Mouse (Mus musculus) hindbrain, embryonic 14.5 days (tissue): Measurements from ENCODE around the gene Xrcc3. TPM values are rescaled to one million over a fixed set of nuclear protein-coding genes. Genes with fewer than 3 reads are reported as not detected.

ENCODE experiments used
- ATAC-seq: fragments of 200-750 bp; cut with Nextera tagmentation; 2 replicates; pipeline ENCODE4 v1.8.0; 2017; ENCODE audit warnings: moderate number of reproducible peaks, mild to moderate bottlenecking, moderate TSS enrichment, moderate library complexity; ENCODE audit not compliant: low FRiP score
- DNase-seq: peaks from one replicate; pipeline ENCODE4 v3.0.0-alpha.2; 2015; ENCODE audit warnings: low spot score
- H3K27ac ChIP-seq: fragments of 300-500 bp; sonication (generic); 2 replicates; pipeline ENCODE4 v1.5.1; 2014; ENCODE audit warnings: mild to moderate bottlenecking, moderate library complexity
- H3K27me3 ChIP-seq: fragments of 300-500 bp; sonication (generic); 2 replicates; pipeline ENCODE4 v1.6.1; 2014; ENCODE audit warnings: mild to moderate bottlenecking, low read length, mixed read lengths; ENCODE audit not compliant: control insufficient read depth, insufficient read depth
- H3K36me3 ChIP-seq: fragments of 300-500 bp; sonication (generic); replicated peaks from 2 replicates; pipeline ENCODE4 v1.6.1; 2014; ENCODE audit not compliant: control insufficient read depth, insufficient read depth
- H3K4me1 ChIP-seq: fragments of 300-500 bp; sonication (generic); replicated peaks from 2 replicates; pipeline ENCODE4 v1.6.1; 2014; ENCODE audit warnings: antibody characterized with exemption, low read length, mixed read lengths; ENCODE audit not compliant: control insufficient read depth, insufficient read depth
- H3K4me2 ChIP-seq: fragments of 300-500 bp; sonication (generic); replicated peaks from 2 replicates; pipeline ENCODE4 v1.6.1; 2014; ENCODE audit warnings: mild to moderate bottlenecking, moderate library complexity
- H3K4me3 ChIP-seq: fragments of 300-500 bp; sonication (generic); replicated peaks from 2 replicates; pipeline ENCODE4 v1.5.1; 2014; ENCODE audit warnings: mild to moderate bottlenecking, low read length
- H3K9ac ChIP-seq: fragments of 300-500 bp; sonication (generic); 2 replicates; pipeline ENCODE4 v1.6.1; 2014
- H3K9me3 ChIP-seq: fragments of 300-500 bp; sonication (generic); 2 replicates; pipeline ENCODE4 v1.6.1; 2016; ENCODE audit warnings: low read length; ENCODE audit not compliant: control insufficient read depth
- WGBS: fragments of 180-500 bp; shearing (Covaris S2); extraction: QIAGEN DNeasy Blood & Tissue Kit; methylation state at CpG from one replicate; pipeline ENCODE4 v1.1.7; 2014; 5-methylcytosine and 5-hydroxymethylcytosine counted together
- polyA plus RNA-seq: library from polyadenylated mRNA; unstranded; fragments of >200 nt; fragmentation: Nextera tagmentation; extraction: Ambion mirVana; gene quantifications from 2 replicates; pipeline ENCODE4 v1.2.1, GENCODE M21; 2014

Gene Xrcc3
- polyA plus RNA-seq, 1 experiment from 2014 or later, result 3.1 TPM

- 64% methylated on average over 2 of the region's 2 CpGs for WGBS
- peaks cover 50% of the 10 kb centered on the region for H3K36me3 ChIP-seq
- DNase-seq, result no peak
- H3K4me3 ChIP-seq, result no peak overlapping the region
- no peaks in the 10 kb centered on the region for H3K9me3 ChIP-seq
- no peaks in the 10 kb centered on the region for H3K4me1 ChIP-seq
- H3K4me2 ChIP-seq, result no peak overlapping the region
- ATAC-seq, result no peak
- no peak overlapping the region for H3K27ac ChIP-seq
- H3K9ac ChIP-seq, result no peak overlapping the region
- H3K27me3 ChIP-seq, result no peaks in the 10 kb centered on the region
Observed at GRCm38 (mm10) chr12:111843470-111843869, 29.8 kb upstream of the Xrcc3 start.

GRCm38 (mm10) chr12:111842565-111843433, 29.1 kb upstream of the Xrcc3 start:
- Histone ChIP-seq H3K27ac (no peak overlapping the region), H3K4me3 (no peak overlapping the region), H3K27me3 (no peaks in the 10 kb centered on the region), H3K9me3 (no peaks in the 10 kb centered on the region), H3K4me1 (no peaks in the 10 kb centered on the region), H3K4me2 (no peak overlapping the region), H3K9ac (no peak overlapping the region), H3K36me3 (peaks cover 57% of the 10 kb centered on the region)
- WGBS, result 91% methylated on average over 15 of the region's 15 CpGs
- DNase-seq (no peak), ATAC-seq (no peak)

GRCm38 (mm10) chr12:111833457-111833856, 19.8 kb upstream of the Xrcc3 start:
- DNase-seq (no peak), ATAC-seq (no peak)
- Histone ChIP-seq H3K9ac (no peak overlapping the region), H3K9me3 (no peaks in the 10 kb centered on the region), H3K4me1 (no peaks in the 10 kb centered on the region), H3K4me3 (no peak overlapping the region), H3K27me3 (no peaks in the 10 kb centered on the region), H3K4me2 (no peak overlapping the region), H3K27ac (no peak overlapping the region), H3K36me3 (peaks cover 100% of the 10 kb centered on the region)
- WGBS, result 87% methylated on average over 10 of the region's 10 CpGs

GRCm38 (mm10) chr12:111832643-111833042, 19.0 kb upstream of the Xrcc3 start:
- H3K27ac ChIP-seq, result no peak overlapping the region
- peaks cover 100% of the 10 kb centered on the region for H3K36me3 ChIP-seq
- 77% methylated on average over 5 of the region's 5 CpGs for WGBS
- DNase-seq (no peak), ATAC-seq (no peak)
- no peak overlapping the region for H3K4me2 ChIP-seq
- no peak overlapping the region for H3K4me3 ChIP-seq
- H3K27me3 ChIP-seq, result no peaks in the 10 kb centered on the region
- no peak overlapping the region for H3K9ac ChIP-seq
- H3K4me1 ChIP-seq, result no peaks in the 10 kb centered on the region
- no peaks in the 10 kb centered on the region for H3K9me3 ChIP-seq

GRCm38 (mm10) chr12:111830375-111830774, 16.7 kb upstream of the Xrcc3 start:
- no peak for ATAC-seq
- H3K9ac ChIP-seq, result no peak overlapping the region

GRCm38 (mm10) chr12:111829954-111830353, 16.3 kb upstream of the Xrcc3 start:
- no peaks in the 10 kb centered on the region for H3K27me3 ChIP-seq
- ATAC-seq (no peak), DNase-seq (no peak)
- H3K4me3 ChIP-seq, result no peak overlapping the region
- H3K4me2 ChIP-seq, result no peak overlapping the region
- H3K27ac ChIP-seq, result no peak overlapping the region
- H3K36me3 ChIP-seq, result peaks cover 100% of the 10 kb centered on the region
- no peaks in the 10 kb centered on the region for H3K9me3 ChIP-seq
- H3K4me1 ChIP-seq, result no peaks in the 10 kb centered on the region
- H3K9ac ChIP-seq, result no peak overlapping the region
- WGBS, result 70% methylated on average over 9 of the region's 9 CpGs

More at GRCm38 (mm10) chr12:111830375-111830774, 16.7 kb upstream of the Xrcc3 start:
- Histone ChIP-seq H3K9me3 (no peaks in the 10 kb centered on the region), H3K36me3 (peaks cover 100% of the 10 kb centered on the region), H3K4me3 (no peak overlapping the region), H3K27ac (no peak overlapping the region), H3K4me1 (no peaks in the 10 kb centered on the region), H3K4me2 (no peak overlapping the region), H3K27me3 (no peaks in the 10 kb centered on the region)
- 82% methylated on average over 10 of the region's 10 CpGs for WGBS
- no peak for DNase-seq

- Histone ChIP-seq H3K4me3 (no peak overlapping the region), H3K36me3 (peaks cover 100% of the 10 kb centered on the region), H3K4me2 (no peak overlapping the region), H3K9ac (no peak overlapping the region), H3K27ac (no peak overlapping the region), H3K4me1 (no peaks in the 10 kb centered on the region), H3K9me3 (no peaks in the 10 kb centered on the region), H3K27me3 (no peaks in the 10 kb centered on the region)
- DNase-seq (no peak), ATAC-seq (no peak)
- 37% methylated on average over 5 of the region's 5 CpGs for WGBS
Observed at GRCm38 (mm10) chr12:111829447-111829846, 15.8 kb upstream of the Xrcc3 start.

GRCm38 (mm10) chr12:111827556-111827955, 13.9 kb upstream of the Xrcc3 start:
- Histone ChIP-seq H3K27ac (no peak overlapping the region), H3K27me3 (no peaks in the 10 kb centered on the region), H3K9me3 (no peaks in the 10 kb centered on the region), H3K4me2 (no peak overlapping the region), H3K36me3 (peaks cover 94% of the 10 kb centered on the region), H3K4me1 (no peaks in the 10 kb centered on the region), H3K9ac (no peak overlapping the region), H3K4me3 (no peak overlapping the region)
- DNase-seq (no peak), ATAC-seq (no peak)
- WGBS, result 89% methylated on average over 12 of the region's 12 CpGs

GRCm38 (mm10) chr12:111821931-111822330, 8.3 kb upstream of the Xrcc3 start:
- no peaks in the 10 kb centered on the region for H3K4me1 ChIP-seq
- no peak overlapping the region for H3K4me3 ChIP-seq
- H3K36me3 ChIP-seq, result peaks cover 38% of the 10 kb centered on the region
- H3K9me3 ChIP-seq, result no peaks in the 10 kb centered on the region
- no peak overlapping the region for H3K9ac ChIP-seq
- no peak for ATAC-seq
- H3K4me2 ChIP-seq, result no peak overlapping the region
- WGBS, result 62% methylated on average over 4 of the region's 4 CpGs
- no peaks in the 10 kb centered on the region for H3K27me3 ChIP-seq
- DNase-seq, result no peak
- H3K27ac ChIP-seq, result no peak overlapping the region
